Mouse (Mus musculus) midbrain, embryonic 11.5 days (tissue): ENCODE measurements around the gene Pnisr. TPM values are rescaled to one million over a fixed set of nuclear protein-coding genes. Genes with fewer than 3 reads are reported as not detected.
A peak's percentile ranks its signal among the peaks of the same experiment; 100 is the strongest.

Experiments
- ATAC-seq: fragments of 200-750 bp; cut with Nextera tagmentation; 2 replicates; pipeline ENCODE4 v1.8.0; 2017; ENCODE audit warnings: moderate TSS enrichment, moderate library complexity; ENCODE audit not compliant: low FRiP score
- DNase-seq: peaks from one replicate; pipeline ENCODE4 v3.0.0; 2015; ENCODE audit warnings: low spot score; ENCODE audit errors: missing footprints
- H3K27ac ChIP-seq: fragments of 300-500 bp; sonication (generic); 2 replicates; pipeline ENCODE4 v1.5.1; 2014; ENCODE audit warnings: low read depth, low read length
- H3K27me3 ChIP-seq: fragments of 300-500 bp; sonication (generic); 2 replicates; pipeline ENCODE4 v1.6.1; 2014; ENCODE audit warnings: mild to moderate bottlenecking, low read length, moderate library complexity, mixed read lengths; ENCODE audit not compliant: control insufficient read depth, insufficient read depth
- H3K36me3 ChIP-seq: fragments of 300-500 bp; sonication (generic); 2 replicates; pipeline ENCODE4 v1.6.1; 2014; ENCODE audit warnings: mild to moderate bottlenecking, low read length, moderate library complexity, mixed read lengths; ENCODE audit not compliant: control insufficient read depth, insufficient read depth
- H3K4me1 ChIP-seq: fragments of 300-500 bp; sonication (generic); 2 replicates; pipeline ENCODE4 v1.6.1; 2014; ENCODE audit warnings: low read length; ENCODE audit not compliant: control insufficient read depth, insufficient read depth
- H3K4me2 ChIP-seq: fragments of 300-500 bp; sonication (generic); 2 replicates; pipeline ENCODE4 v1.6.1; 2014; ENCODE audit warnings: mild to moderate bottlenecking, moderate library complexity
- H3K4me3 ChIP-seq: fragments of 300-500 bp; sonication (generic); 2 replicates; pipeline ENCODE4 v1.5.1; 2014; ENCODE audit warnings: low read depth, low read length
- H3K9ac ChIP-seq: fragments of 300-500 bp; sonication (generic); 2 replicates; pipeline ENCODE4 v1.6.1; 2014; ENCODE audit warnings: low read length
- H3K9me3 ChIP-seq: fragments of 300-500 bp; sonication (generic); 2 replicates; pipeline ENCODE4 v1.6.1; 2016; ENCODE audit warnings: low read length; ENCODE audit not compliant: control insufficient read depth
- WGBS: fragments of 180-500 bp; shearing (Covaris S2); extraction: QIAGEN DNeasy Blood & Tissue Kit; methylation state at CpG from one replicate; pipeline ENCODE4 v1.1.7; 2014; 5-methylcytosine and 5-hydroxymethylcytosine counted together
- polyA plus RNA-seq: library from polyadenylated mRNA; unstranded; fragments of >200 nt; fragmentation: Nextera tagmentation; extraction: Ambion mirVana; gene quantifications from 2 replicates; pipeline ENCODE4 v1.2.1, GENCODE M21; 2014

The Pnisr gene
- 181 and 215 TPM in 2 replicates for polyA plus RNA-seq

DNA sequence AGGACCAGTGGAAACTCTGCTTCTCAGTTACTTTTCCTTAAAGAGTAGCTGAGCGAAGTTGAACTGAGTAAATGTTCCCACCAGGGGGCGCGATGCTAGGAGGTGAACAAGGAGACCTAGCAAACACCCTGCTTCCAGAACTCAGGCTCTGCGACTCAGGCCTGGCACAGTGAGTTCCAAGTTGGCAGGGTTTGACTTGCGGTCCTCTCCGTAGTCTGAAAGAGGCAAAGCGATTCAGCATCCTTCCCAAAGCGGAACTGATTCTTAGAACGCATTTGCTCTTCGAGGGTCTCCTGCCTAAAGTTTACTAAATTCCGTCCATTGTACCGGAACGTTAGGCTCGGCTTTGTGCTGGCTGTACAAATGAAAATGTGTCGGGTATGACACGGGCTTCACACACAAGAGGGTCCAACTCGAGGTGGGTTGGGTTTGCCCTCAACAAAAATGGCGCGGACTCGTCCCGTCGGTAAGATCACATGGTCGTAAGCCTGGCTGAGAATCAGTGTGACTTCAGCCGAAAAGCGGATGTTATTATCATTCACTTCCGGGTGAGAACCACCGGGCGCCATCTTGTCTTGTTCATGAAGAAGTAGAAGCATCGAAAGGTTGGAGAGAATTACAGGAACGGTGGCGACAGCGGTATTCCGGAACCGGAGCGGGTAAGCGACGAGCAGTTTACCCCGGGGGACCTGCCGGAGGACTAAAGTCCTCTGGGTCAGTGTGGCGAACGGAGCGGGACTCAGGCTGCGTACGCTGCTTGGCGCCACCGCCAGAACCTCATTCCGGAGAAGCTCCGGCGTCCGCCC, at the start of gene Pnisr:
Gene Pnisr (plus strand): TSS at position 103 of the 806 bp plus-strand sequence.
- Histone ChIP-seq H3K9me3 (no peaks in the 10 kb centered on the region), H3K36me3 (no peaks in the 10 kb centered on the region), H3K9ac (peak within 1 kb of the TSS; percentile 97), H3K4me3 (peak within 1 kb of the TSS; percentile 88), H3K27ac (peak within 1 kb of the TSS; percentile 87), H3K4me2 (peak within 1 kb of the TSS; percentile 54), H3K4me1 (no peaks in the 10 kb centered on the region; the same call in 1 of the 2 replicates), H3K27me3 (no peaks in the 10 kb centered on the region)
- ATAC-seq = peak; percentile 97
- DNase-seq = peak; percentile 99
- whole genome bisulfite sequencing = under 1% methylated on average over 50 of the region's 50 CpGs

DNA sequence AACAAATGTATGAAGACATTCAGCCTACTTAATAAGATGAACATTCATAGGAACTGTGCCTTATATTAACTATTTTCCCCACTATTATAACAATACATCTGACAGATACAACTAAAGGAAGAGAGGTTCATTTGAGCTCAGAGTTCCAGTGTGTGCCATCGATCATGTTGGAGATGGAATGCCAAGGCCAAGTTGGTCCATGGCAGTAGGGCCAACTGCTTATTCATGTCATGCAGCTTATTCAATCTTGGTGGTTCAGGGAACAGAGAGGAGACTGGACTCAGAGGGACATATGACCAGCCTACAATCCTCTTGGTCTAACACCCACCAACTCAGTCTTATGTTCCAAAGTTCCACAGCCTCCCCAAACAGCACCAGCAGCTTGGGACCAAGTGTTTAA, 46.4 kb upstream of the Pnisr start:
- Histone ChIP-seq H3K4me1 (no peaks in the 10 kb centered on the region), H3K9ac (no peak overlapping the region), H3K36me3 (peaks cover 5% of the 10 kb centered on the region; the same call in 1 of the 2 replicates), H3K4me2 (no peak overlapping the region), H3K27ac (no peak overlapping the region), H3K27me3 (no peaks in the 10 kb centered on the region), H3K4me3 (no peak overlapping the region), H3K9me3 (no peaks in the 10 kb centered on the region)
- 93% methylated on average over 1 of the region's 1 CpGs for WGBS
- no peak for ATAC-seq
- no peak for DNase-seq

DNA sequence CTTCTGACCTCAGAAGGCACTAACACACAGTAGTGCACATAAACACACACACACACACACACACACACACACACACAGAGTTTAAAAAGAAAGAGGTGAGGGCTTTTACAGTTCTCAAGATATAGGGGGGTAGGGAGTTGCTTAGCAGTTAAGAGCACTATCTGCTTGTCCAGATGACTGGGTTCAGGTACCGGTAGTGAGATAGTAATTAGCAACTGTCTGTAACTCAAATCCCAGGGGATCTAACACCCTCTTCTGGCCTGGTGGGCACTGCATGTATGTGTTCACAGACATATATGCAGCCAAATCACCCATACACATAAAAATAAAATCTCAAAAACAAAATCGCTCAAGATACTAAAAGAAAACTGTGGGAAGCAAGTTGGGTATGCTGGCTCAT, 45.8 kb upstream of the Pnisr start:
- 94% methylated on average over 2 of the region's 2 CpGs for WGBS
- Histone ChIP-seq H3K4me3 (no peak overlapping the region), H3K36me3 (peaks cover 5% of the 10 kb centered on the region; the same call in 1 of the 2 replicates), H3K4me2 (no peak overlapping the region), H3K27me3 (no peaks in the 10 kb centered on the region), H3K4me1 (no peaks in the 10 kb centered on the region), H3K9ac (no peak overlapping the region), H3K27ac (no peak overlapping the region), H3K9me3 (no peaks in the 10 kb centered on the region)
- ATAC-seq (no peak), DNase-seq (no peak)

DNA sequence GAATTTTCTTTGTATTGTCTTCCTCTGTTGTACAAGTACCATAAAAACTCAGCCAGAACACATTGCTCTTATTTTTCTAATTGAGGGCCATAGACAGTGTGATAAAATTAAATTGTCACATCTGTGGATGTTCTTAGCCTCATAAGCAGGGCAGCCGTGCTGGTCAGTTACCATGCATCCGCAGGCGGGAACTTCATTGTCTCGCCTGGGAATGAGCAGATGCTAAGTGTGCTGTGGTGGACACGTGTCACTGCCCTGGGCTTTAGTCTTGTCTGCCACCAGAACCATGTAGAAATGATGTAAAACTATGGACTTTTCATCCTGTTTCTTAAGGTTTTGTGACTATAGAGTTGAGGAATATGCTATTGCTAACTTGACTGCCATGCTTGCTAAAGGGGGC, 40.2 kb upstream of the Pnisr start:
- Histone ChIP-seq H3K36me3 (peaks cover 2% of the 10 kb centered on the region; the same call in 1 of the 2 replicates), H3K4me2 (no peak overlapping the region), H3K4me3 (no peak overlapping the region), H3K4me1 (no peaks in the 10 kb centered on the region), H3K9ac (no peak overlapping the region), H3K27me3 (no peaks in the 10 kb centered on the region), H3K9me3 (no peaks in the 10 kb centered on the region), H3K27ac (no peak overlapping the region)
- ATAC-seq (no peak), DNase-seq (no peak)
- 65% methylated on average over 5 of the region's 5 CpGs for WGBS

DNA sequence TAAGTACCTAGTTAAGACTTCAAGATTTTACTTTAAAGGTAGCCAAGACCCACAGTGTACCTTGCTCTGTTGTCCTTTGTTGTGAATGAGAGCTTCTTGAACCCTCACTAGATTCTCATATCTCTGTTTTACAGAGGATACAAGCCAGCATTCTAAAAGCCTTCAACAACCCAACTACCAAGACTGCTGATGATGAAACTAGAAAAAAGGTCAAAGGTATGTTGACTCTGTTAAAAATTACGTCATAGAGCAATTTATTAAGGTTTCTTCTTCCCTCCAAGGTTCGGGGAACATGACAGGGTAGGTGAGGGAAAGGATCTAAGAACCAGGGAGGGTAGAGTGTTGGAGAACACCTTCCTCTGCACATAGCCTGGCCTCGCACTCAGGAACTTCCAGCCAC, 36.8 kb upstream of the Pnisr start:
- Histone ChIP-seq H3K27ac (no peak overlapping the region), H3K9me3 (no peaks in the 10 kb centered on the region), H3K4me2 (no peak overlapping the region), H3K27me3 (no peaks in the 10 kb centered on the region), H3K4me3 (no peak overlapping the region), H3K9ac (no peak overlapping the region), H3K36me3 (no peaks in the 10 kb centered on the region), H3K4me1 (no peaks in the 10 kb centered on the region)
- DNase-seq (no peak), ATAC-seq (no peak)
- WGBS = 87% methylated on average over 3 of the region's 3 CpGs

GRCm38 (mm10) chr4:21812635-21813034, 34.7 kb upstream of the Pnisr start:
- Histone ChIP-seq H3K4me2 (no peak overlapping the region), H3K9ac (no peak overlapping the region), H3K4me3 (no peak overlapping the region), H3K27ac (no peak overlapping the region), H3K4me1 (no peaks in the 10 kb centered on the region), H3K9me3 (no peaks in the 10 kb centered on the region), H3K36me3 (no peaks in the 10 kb centered on the region), H3K27me3 (no peaks in the 10 kb centered on the region)
- ATAC-seq (no peak), DNase-seq (no peak)
- WGBS = 96% methylated on average over 6 of the region's 6 CpGs

GRCm38 (mm10) chr4:21814029-21814428, 33.4 kb upstream of the Pnisr start:
- Histone ChIP-seq H3K4me1 (no peaks in the 10 kb centered on the region), H3K27ac (no peak overlapping the region), H3K36me3 (peaks cover 2% of the 10 kb centered on the region; the same call in 1 of the 2 replicates), H3K27me3 (no peaks in the 10 kb centered on the region), H3K9ac (no peak overlapping the region), H3K9me3 (no peaks in the 10 kb centered on the region), H3K4me3 (no peak overlapping the region), H3K4me2 (no peak overlapping the region)
- WGBS = 46% methylated on average over 2 of the region's 2 CpGs
- DNase-seq (peak; percentile 92), ATAC-seq (peak; percentile 90)

- Histone ChIP-seq H3K4me2 (no peak overlapping the region), H3K27ac (no peak overlapping the region), H3K9ac (no peak overlapping the region), H3K27me3 (no peaks in the 10 kb centered on the region), H3K4me1 (no peaks in the 10 kb centered on the region), H3K9me3 (no peaks in the 10 kb centered on the region), H3K36me3 (0 out of 2 replicates have a peak, but pooled peaks cover 3% of the 10 kb centered on the region), H3K4me3 (no peak overlapping the region)
- WGBS = 85% methylated on average over 2 of the region's 2 CpGs
- DNase-seq (no peak), ATAC-seq (no peak)
These were observed 20.8 kb upstream of the Pnisr start for GRCm38 (mm10) chr4:21826616-21827015.

DNA sequence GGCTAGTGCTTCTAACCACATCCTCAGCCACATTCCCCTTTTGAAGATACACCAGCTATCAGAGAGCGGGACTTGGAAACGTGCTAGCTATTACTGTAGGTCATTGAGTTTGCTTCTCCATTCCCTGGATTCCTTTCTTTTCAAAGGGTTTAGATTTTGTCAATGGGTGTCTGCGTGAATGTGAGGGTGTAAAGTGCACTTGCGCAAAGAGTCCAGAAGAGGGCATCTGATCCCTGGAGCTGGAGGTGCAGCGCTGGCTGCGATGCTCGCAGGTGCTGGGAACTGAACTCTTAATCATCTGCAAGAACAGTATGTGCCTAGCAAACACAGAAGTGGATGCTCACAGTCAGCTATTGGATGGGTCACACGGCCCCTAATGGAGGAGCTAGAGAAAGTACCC, 14.5 kb upstream of the Pnisr start:
- H3K27ac ChIP-seq = no peak overlapping the region
- WGBS = 91% methylated on average over 8 of the region's 8 CpGs
- no peak overlapping the region for H3K4me3 ChIP-seq
- H3K9ac ChIP-seq = no peak overlapping the region
- H3K36me3 ChIP-seq = no peaks in the 10 kb centered on the region
- H3K9me3 ChIP-seq = no peaks in the 10 kb centered on the region
- no peaks in the 10 kb centered on the region for H3K4me1 ChIP-seq
- ATAC-seq = no peak
- no peaks in the 10 kb centered on the region for H3K27me3 ChIP-seq
- DNase-seq = no peak
- no peak overlapping the region for H3K4me2 ChIP-seq
